Mouse (Mus musculus): ENCODE data around the gene Ssr2.

DNA sequence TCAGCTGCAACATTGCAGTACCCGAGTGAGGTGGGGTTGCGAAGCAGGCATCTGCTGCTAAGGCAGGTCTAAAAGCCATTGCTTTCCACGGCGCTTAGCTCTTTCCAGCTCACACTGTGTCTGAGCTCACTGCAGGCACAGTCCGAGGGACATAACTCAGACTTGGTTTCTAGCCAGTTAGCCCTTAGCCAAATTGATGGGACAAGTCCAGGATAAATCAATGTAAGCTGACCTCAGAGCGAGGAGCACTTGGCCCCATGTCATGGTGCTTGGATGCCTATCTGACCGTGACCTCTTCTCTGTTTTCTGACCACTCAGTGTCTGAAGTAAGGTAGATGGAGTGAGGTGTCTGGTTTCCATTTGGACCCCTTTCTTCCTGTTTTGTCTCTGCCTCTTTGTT lies 11.7 kb upstream of the Ssr2 start:
- TF ChIP-seq CTCF (IDR thresholded peaks at IDR 0.05; ENCODE audit: low read depth, low read length) (no peak), POLR2A (IDR thresholded peaks at IDR 0.05; ENCODE audit: extremely low read depth, insufficient read depth, low read length) (no peak)

All from liver, adult 2 months (tissue).